Mouse (Mus musculus) lung, embryonic 14.5 days (tissue): Measurements from ENCODE around the gene Vkorc1. TPM values are rescaled to one million over a fixed set of nuclear protein-coding genes. Genes with fewer than 3 reads are reported as not detected.
A peak's percentile ranks its signal among the peaks of the same experiment; 100 is the strongest.

ENCODE experiments used
- ATAC-seq: fragments of 200-750 bp; cut with Nextera tagmentation; 2 replicates; pipeline ENCODE4 v1.8.0; 2017; ENCODE audit warnings: mild to moderate bottlenecking, moderate TSS enrichment, moderate library complexity; ENCODE audit not compliant: insufficient read depth
- DNase-seq: peaks from one replicate; pipeline ENCODE4 v3.0.0-alpha.2; 2015
- H3K27ac ChIP-seq: fragments of 300-500 bp; sonication (generic); 2 replicates; pipeline ENCODE4 v1.5.1; 2014; ENCODE audit warnings: low read depth, mild to moderate bottlenecking, moderate library complexity
- H3K27me3 ChIP-seq: fragments of 300-500 bp; sonication (generic); 2 replicates; pipeline ENCODE4 v1.6.1; 2014; ENCODE audit warnings: low read length, control low read depth; ENCODE audit not compliant: insufficient read depth
- H3K36me3 ChIP-seq: fragments of 300-500 bp; sonication (generic); 2 replicates; pipeline ENCODE4 v1.6.1; 2014; ENCODE audit warnings: control low read depth; ENCODE audit not compliant: insufficient read depth
- H3K4me1 ChIP-seq: fragments of 300-500 bp; sonication (generic); 2 replicates; pipeline ENCODE4 v1.6.1; 2014; ENCODE audit warnings: antibody characterized with exemption, control low read depth; ENCODE audit not compliant: insufficient read depth
- H3K4me2 ChIP-seq: fragments of 300-500 bp; sonication (generic); 2 replicates; pipeline ENCODE4 v1.6.1; 2014; ENCODE audit warnings: mild to moderate bottlenecking
- H3K4me3 ChIP-seq: fragments of 300-500 bp; sonication (generic); 2 replicates; pipeline ENCODE4 v1.5.1; 2014; ENCODE audit warnings: low read depth, low read length
- H3K9ac ChIP-seq: fragments of 300-500 bp; sonication (generic); 2 replicates; pipeline ENCODE4 v1.6.1; 2014
- H3K9me3 ChIP-seq: fragments of 300-500 bp; sonication (generic); 2 replicates; pipeline ENCODE4 v1.6.1; 2016; ENCODE audit warnings: low read depth, low read length, control low read depth
- CTCF ChIP-seq: IDR thresholded peaks from 2 replicates; pipeline ENCODE4 v1.5.1; 2016; ENCODE audit warnings: antibody characterized with exemption, low read depth
- WGBS: fragments of 180-500 bp; shearing (Covaris S2); extraction: QIAGEN DNeasy Blood & Tissue Kit; methylation state at CpG from one replicate; pipeline ENCODE4 v1.1.7; 2014; 5-methylcytosine and 5-hydroxymethylcytosine counted together
- polyA plus RNA-seq: library from polyadenylated mRNA; unstranded; fragments of >200 nt; fragmentation: Nextera tagmentation; extraction: Ambion mirVana; gene quantifications from 2 replicates; pipeline ENCODE4 v1.2.1, GENCODE M21; 2014

Gene Vkorc1
- polyA plus RNA-seq, 1 experiment from 2014 or later, result 127 TPM

GRCm38 (mm10) chr7:127918203-127918602 is 22.8 kb upstream of the Vkorc1 start:
- DNase-seq (peak; percentile 75), ATAC-seq (no peak)
- no peak overlapping the region for H3K27ac ChIP-seq
- H3K4me1 ChIP-seq, result 0 out of 2 replicates have a peak, but pooled peaks cover 2% of the 10 kb centered on the region
- no peaks in the 10 kb centered on the region for H3K27me3 ChIP-seq
- TF ChIP-seq CTCF, result peak; percentile 65
- H3K9ac ChIP-seq, result no peak overlapping the region
- 51% methylated on average over 3 of the region's 3 CpGs for WGBS
- H3K4me2 ChIP-seq, result no peak overlapping the region
- peaks cover 44% of the 10 kb centered on the region for H3K36me3 ChIP-seq
- no peaks in the 10 kb centered on the region for H3K9me3 ChIP-seq
- no peak overlapping the region for H3K4me3 ChIP-seq

- TF ChIP-seq CTCF, result no peak
- H3K9ac ChIP-seq, result no peak overlapping the region
- ATAC-seq, result no peak
- no peak overlapping the region for H3K27ac ChIP-seq
- H3K4me2 ChIP-seq, result no peak overlapping the region
- DNase-seq, result no peak
- WGBS, result 89% methylated on average over 12 of the region's 12 CpGs
- no peak overlapping the region for H3K4me3 ChIP-seq
- peaks cover 30% of the 10 kb centered on the region for H3K36me3 ChIP-seq
- H3K27me3 ChIP-seq, result no peaks in the 10 kb centered on the region
- no peaks in the 10 kb centered on the region for H3K4me1 ChIP-seq
- no peaks in the 10 kb centered on the region for H3K9me3 ChIP-seq
These were observed 19.9 kb upstream of the Vkorc1 start for GRCm38 (mm10) chr7:127915293-127915692.

GRCm38 (mm10) chr7:127912938-127913337 is 17.5 kb upstream of the Vkorc1 start:
- Histone ChIP-seq H3K36me3 (peaks cover 43% of the 10 kb centered on the region), H3K27ac (peak overlapping the region; percentile 85)
- 9% methylated on average over 4 of the region's 4 CpGs for WGBS

GRCm38 (mm10) chr7:127912190-127912871 is 16.9 kb upstream of the Vkorc1 start, which contains the start of gene Kat8:
Gene Kat8 (plus strand): TSS chr7:127912516.
- WGBS, result under 1% methylated on average over 40 of the region's 40 CpGs
- Histone ChIP-seq H3K9ac (peak within 1 kb of the TSS; percentile 84), H3K4me2 (peak within 1 kb of the TSS; percentile 82), H3K36me3 (peaks cover 48% of the 10 kb centered on the region), H3K9me3 (no peaks in the 10 kb centered on the region), H3K4me1 (no peaks in the 10 kb centered on the region), H3K27ac (peak within 1 kb of the TSS; percentile 85), H3K4me3 (peak within 1 kb of the TSS; percentile 96), H3K27me3 (no peaks in the 10 kb centered on the region)
- DNase-seq (peak; percentile 97), ATAC-seq (peak; percentile 97)
- no peak for TF ChIP-seq CTCF

More at GRCm38 (mm10) chr7:127912938-127913337, 17.5 kb upstream of the Vkorc1 start:
- H3K27me3 ChIP-seq, result no peaks in the 10 kb centered on the region
- ATAC-seq (no peak), DNase-seq (no peak)
- H3K9ac ChIP-seq, result peak overlapping the region; percentile 84
- H3K9me3 ChIP-seq, result no peaks in the 10 kb centered on the region
- H3K4me1 ChIP-seq, result no peaks in the 10 kb centered on the region
- H3K4me3 ChIP-seq, result peak overlapping the region; percentile 96
- peak overlapping the region; percentile 82 for H3K4me2 ChIP-seq
- no peak for TF ChIP-seq CTCF

- no peaks in the 10 kb centered on the region for H3K27me3 ChIP-seq
- H3K9me3 ChIP-seq, result no peaks in the 10 kb centered on the region
- peaks cover 49% of the 10 kb centered on the region for H3K36me3 ChIP-seq
- no peak for DNase-seq
- no peak overlapping the region for H3K4me2 ChIP-seq
- H3K4me3 ChIP-seq, result no peak overlapping the region
- 91% methylated on average over 4 of the region's 4 CpGs for WGBS
- no peak overlapping the region for H3K27ac ChIP-seq
- no peaks in the 10 kb centered on the region for H3K4me1 ChIP-seq
- no peak for ATAC-seq
- H3K9ac ChIP-seq, result no peak overlapping the region
- no peak for TF ChIP-seq CTCF
These were observed 13.2 kb upstream of the Vkorc1 start for GRCm38 (mm10) chr7:127908656-127909055.

GRCm38 (mm10) chr7:127907939-127908338 is 12.5 kb upstream of the Vkorc1 start:
- Histone ChIP-seq H3K27me3 (no peaks in the 10 kb centered on the region), H3K9ac (no peak overlapping the region), H3K4me1 (no peaks in the 10 kb centered on the region), H3K4me2 (no peak overlapping the region), H3K27ac (no peak overlapping the region), H3K36me3 (peaks cover 49% of the 10 kb centered on the region), H3K4me3 (no peak overlapping the region), H3K9me3 (no peaks in the 10 kb centered on the region)
- ATAC-seq (no peak), DNase-seq (no peak)
- WGBS, result 94% methylated on average over 12 of the region's 12 CpGs
- TF ChIP-seq CTCF, result no peak

- Histone ChIP-seq H3K36me3 (peaks cover 41% of the 10 kb centered on the region), H3K9me3 (no peaks in the 10 kb centered on the region), H3K27ac (peak within 1 kb of the TSS; percentile 87), H3K27me3 (no peaks in the 10 kb centered on the region), H3K4me1 (no peaks in the 10 kb centered on the region), H3K4me3 (peak within 1 kb of the TSS; percentile 77), H3K9ac (peak within 1 kb of the TSS; percentile 92), H3K4me2 (peak within 1 kb of the TSS; percentile 85)
- ATAC-seq (peak; percentile 95), DNase-seq (peak; percentile 92)
- 4% methylated on average over 38 of the region's 38 CpGs for WGBS
- TF ChIP-seq CTCF, result peak; percentile 29; the same call in 1 of the 2 replicates
These were observed 8.8 kb upstream of the Vkorc1 start, which contains the start of gene Bckdk for GRCm38 (mm10) chr7:127903971-127904796. Gene Bckdk (plus strand): TSS chr7:127904082.
